Mouse (Mus musculus) CH12.LX (cell line): ENCODE measurements around the gene Rbfox1. TPM values are rescaled to one million over a fixed set of nuclear protein-coding genes. Genes with fewer than 3 reads are reported as not detected.

ENCODE experiments used
- DNase-seq: peaks from one replicate; pipeline ENCODE4 v3.0.0-alpha.2; 2013; ENCODE audit errors: extremely low read depth
- H3K27ac ChIP-seq: 2 replicates; pipeline ENCODE4 v1.5.1; 2012; ENCODE audit warnings: low read depth, mild to moderate bottlenecking, control low read depth, moderate library complexity; ENCODE audit not compliant: insufficient read depth
- H3K27me3 ChIP-seq: replicated peaks from 2 replicates; pipeline ENCODE3; 2012; ENCODE audit warnings: inconsistent platforms
- H3K36me3 ChIP-seq, 2 experiments: replicated peaks in 1 of 2; 2 replicates each; pipeline versions ENCODE3 to v1.6.1; 2012; ENCODE audit warnings: inconsistent platforms in 1 of 2, low read length in 1 of 2, mild to moderate bottlenecking in 1 of 2, mixed read lengths in 1 of 2, moderate library complexity in 1 of 2; ENCODE audit not compliant: control insufficient read depth in 1 of 2, insufficient read depth in 1 of 2
- H3K4me1 ChIP-seq, 2 experiments: 2 replicates each; pipeline ENCODE4 v1.6.1; 2012; ENCODE audit warnings: inconsistent platforms in 1 of 2, moderate library complexity in 1 of 2; ENCODE audit not compliant: insufficient read depth in 2 of 2, control insufficient read depth in 1 of 2
- H3K4me2 ChIP-seq: 2 replicates; pipeline ENCODE4 v1.6.1; 2012; ENCODE audit warnings: low read depth, mild to moderate bottlenecking, control low read depth; ENCODE audit not compliant: poor library complexity, insufficient read depth, severe bottlenecking
- H3K4me3 ChIP-seq, 3 experiments: fragments of 150-350 bp in 1 of 3; sonication (generic) in 1 of 3; replicated peaks in 1 of 3; 2 replicates each; pipeline versions ENCODE3 to v1.5.1; 2011 to 2012; ENCODE audit warnings: low read depth in 2 of 3, low read length in 2 of 3, mild to moderate bottlenecking in 2 of 3, moderate library complexity in 2 of 3, control low read depth in 1 of 3, improper control_type of control experiment in 1 of 3, inconsistent platforms in 1 of 3, mixed read lengths in 1 of 3; ENCODE audit not compliant: poor library complexity in 1 of 3
- H3K79me2 ChIP-seq: replicated peaks from 2 replicates; pipeline ENCODE4 v1.6.1; 2012; ENCODE audit warnings: mild to moderate bottlenecking, moderate library complexity; ENCODE audit not compliant: control insufficient read depth, poor library complexity, insufficient read depth, severe bottlenecking; ENCODE audit errors: extremely low read depth
- H3K9ac ChIP-seq: 2 replicates; pipeline ENCODE4 v1.6.1; 2012; ENCODE audit warnings: low read depth, mild to moderate bottlenecking, control low read depth, moderate library complexity; ENCODE audit not compliant: insufficient read depth
- H3K9me3 ChIP-seq: replicated peaks from 2 replicates; pipeline ENCODE3; 2012; ENCODE audit warnings: low read length, inconsistent platforms, mixed read lengths
- BHLHE40 ChIP-seq: IDR thresholded peaks from 2 replicates; pipeline ENCODE4 v1.6.1; 2011; ENCODE audit warnings: mild to moderate bottlenecking, low read depth, low read length, improper control_type of control experiment
- CHD1 ChIP-seq: IDR thresholded peaks from 2 replicates; pipeline ENCODE4 v1.6.1; 2012; ENCODE audit warnings: low read depth, low read length, improper control_type of control experiment, inconsistent platforms
- CHD2 ChIP-seq: IDR thresholded peaks from 2 replicates; pipeline ENCODE4 v1.6.1; 2011; ENCODE audit warnings: low read length, improper control_type of control experiment
- CTCF ChIP-seq, 2 experiments: IDR thresholded peaks in 1 of 2; conservative IDR thresholded peaks in 1 of 2; 2 replicates each; pipeline ENCODE4 v1.5.1; 2011 to 2012; ENCODE audit warnings: low read depth in 2 of 2, low read length in 2 of 2, improper control_type of control experiment in 1 of 2, inconsistent platforms in 1 of 2, mild to moderate bottlenecking in 1 of 2, moderate library complexity in 1 of 2
- ELF1 ChIP-seq: IDR thresholded peaks from 2 replicates; pipeline ENCODE4 v1.6.1; 2014; ENCODE audit warnings: low read depth, mild to moderate bottlenecking, inconsistent platforms, low read length, improper control_type of control experiment
- EP300 ChIP-seq: IDR thresholded peaks from 2 replicates; pipeline ENCODE4 v1.6.1; 2011; ENCODE audit warnings: low read length, improper control_type of control experiment
- GABPA ChIP-seq: IDR thresholded peaks from 2 replicates; pipeline ENCODE4 v1.6.1; 2012; ENCODE audit warnings: low read depth, low read length, improper control_type of control experiment, inconsistent platforms; ENCODE audit not compliant: insufficient replicate concordance
- IRF4 ChIP-seq: IDR thresholded peaks from 2 replicates; pipeline ENCODE4 v1.6.1; 2014; ENCODE audit warnings: low read depth, mild to moderate bottlenecking, inconsistent platforms, low read length, improper control_type of control experiment
- JUND ChIP-seq: conservative IDR thresholded peaks from 2 replicates; pipeline ENCODE4 v1.6.1; 2011; ENCODE audit warnings: low read depth, low read length, improper control_type of control experiment
- KAT2A ChIP-seq: IDR thresholded peaks from 2 replicates; pipeline ENCODE4 v1.6.1; 2012; ENCODE audit warnings: low read length, improper control_type of control experiment, inconsistent platforms; ENCODE audit not compliant: insufficient replicate concordance
- MAFK ChIP-seq: IDR thresholded peaks from 2 replicates; pipeline ENCODE4 v1.6.1; 2011; ENCODE audit warnings: low read length, improper control_type of control experiment; ENCODE audit not compliant: insufficient replicate concordance
- MAX ChIP-seq: IDR thresholded peaks from 2 replicates; pipeline ENCODE4 v1.6.1; 2011; ENCODE audit warnings: low read length, improper control_type of control experiment
- MEF2A ChIP-seq: IDR thresholded peaks from 2 replicates; pipeline ENCODE4 v1.6.1; 2014; ENCODE audit warnings: low read depth, mild to moderate bottlenecking, inconsistent platforms, low read length, improper control_type of control experiment, borderline replicate concordance
- MYC ChIP-seq: IDR thresholded peaks from 2 replicates; pipeline ENCODE4 v1.6.1; 2011; ENCODE audit warnings: low read depth, mild to moderate bottlenecking, improper control_type of control experiment, low read length
- NELFE ChIP-seq: IDR thresholded peaks from 2 replicates; pipeline ENCODE4 v1.6.1; 2011; ENCODE audit warnings: low read depth, low read length, improper control_type of control experiment
- NRF1 ChIP-seq: IDR thresholded peaks from 2 replicates; pipeline ENCODE4 v1.6.1; 2014; ENCODE audit warnings: low read depth, mild to moderate bottlenecking, inconsistent platforms, low read length, improper control_type of control experiment, moderate library complexity
- POLR2AphosphoS2 ChIP-seq: IDR thresholded peaks from 2 replicates; pipeline ENCODE4 v1.6.1; 2011; ENCODE audit warnings: low read depth, low read length, improper control_type of control experiment
- RAD21 ChIP-seq: IDR thresholded peaks from 2 replicates; pipeline ENCODE4 v1.6.1; 2011; ENCODE audit warnings: low read depth, mild to moderate bottlenecking, low read length, improper control_type of control experiment, moderate library complexity
- SIN3A ChIP-seq: IDR thresholded peaks from 2 replicates; pipeline ENCODE4 v1.6.1; 2012; ENCODE audit warnings: low read length, improper control_type of control experiment, inconsistent platforms
- SMC3 ChIP-seq: IDR thresholded peaks from 2 replicates; pipeline ENCODE4 v1.6.1; 2011; ENCODE audit warnings: low read depth, low read length, improper control_type of control experiment
- TBP ChIP-seq: conservative IDR thresholded peaks from 2 replicates; pipeline ENCODE4 v1.6.1; 2011; ENCODE audit warnings: low read depth, low read length, improper control_type of control experiment
- TCF12 ChIP-seq: IDR thresholded peaks from 2 replicates; pipeline ENCODE4 v1.6.1; 2014; ENCODE audit warnings: low read depth, mild to moderate bottlenecking, inconsistent platforms, low read length, improper control_type of control experiment
- UBTF ChIP-seq: IDR thresholded peaks from 2 replicates; pipeline ENCODE4 v1.6.1; 2012; ENCODE audit warnings: low read depth, mild to moderate bottlenecking, inconsistent platforms, low read length, improper control_type of control experiment, moderate library complexity
- ZKSCAN1 ChIP-seq: IDR thresholded peaks from 2 replicates; pipeline ENCODE4 v1.6.1; 2012; ENCODE audit warnings: low read depth, inconsistent platforms, low read length, improper control_type of control experiment, borderline replicate concordance
- ZMIZ1 ChIP-seq: IDR thresholded peaks from 2 replicates; pipeline ENCODE4 v1.6.1; 2012; ENCODE audit warnings: low read depth, mild to moderate bottlenecking, inconsistent platforms, low read length, improper control_type of control experiment
- dilution Hi-C: fragments of 300-500 bp; cut with MboI; formaldehyde crosslinking; loops from 2 replicates; pipeline ENCODE4 v1.14.3; 2020; ENCODE audit warnings: low sequenced_read_pairs; ENCODE audit not compliant: extremely low pct_unique_long_range_greater_than_20kb, extremely low pct_ligation_motif_present
- in situ Hi-C: fragments of 300-500 bp; cut with MboI; formaldehyde crosslinking; loops from 3 replicates; pipeline ENCODE4 v1.14.3; 2019; ENCODE audit warnings: low sequenced_read_pairs, low pct_ligation_motif_present, low pct_unique_long_range_greater_than_20kb, mixed read lengths
- polyA plus RNA-seq: library from polyadenylated mRNA; unstranded; fragments of >175 nt; gene quantifications from 2 replicates; pipeline ENCODE4 v1.2.1, GENCODE M21; 2012; ENCODE audit warnings: low read depth; ENCODE audit not compliant: insufficient read length
- total RNA-seq, 2 experiments: library from RNA; depleted of rRNA; stranded (reverse); fragments of 300-350 nt in 1 of 2; fragments of >200 nt in 1 of 2; gene quantifications; 2 replicates each; pipeline ENCODE4 v1.2.3; 2012 to 2014

Rbfox1 gene
- total and polyA plus RNA-seq, 3 experiments: not detected

DNA sequence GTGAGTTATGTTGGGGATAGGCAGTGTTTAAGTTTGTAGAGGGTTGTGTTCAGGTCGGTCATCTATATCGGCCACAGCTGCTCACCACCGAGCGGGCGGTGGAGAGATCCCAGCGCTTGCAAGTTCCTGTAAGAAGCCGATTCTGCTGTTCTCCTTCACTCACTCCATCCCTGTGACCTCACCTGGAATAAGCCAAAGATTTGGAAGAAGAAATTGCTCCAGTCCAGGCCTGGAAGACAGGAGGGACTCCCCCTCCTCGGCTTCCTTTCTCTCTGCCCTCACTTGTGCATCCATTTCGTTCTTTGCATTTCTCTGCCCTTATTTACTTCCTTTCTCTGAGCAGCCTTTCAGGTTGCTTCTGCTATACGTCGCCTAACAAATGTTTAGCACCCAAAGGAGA lies 465.1 kb downstream of the Rbfox1 start:
- Histone ChIP-seq H3K4me1 (no peaks in the 10 kb centered on the region), H3K36me3 (no peaks in the 10 kb centered on the region), H3K4me2 (no peak overlapping the region), H3K79me2 (no peaks in the 10 kb centered on the region), H3K9me3 (peaks cover 84% of the 10 kb centered on the region), H3K27ac (no peak overlapping the region), H3K27me3 (no peaks in the 10 kb centered on the region), H3K9ac (no peak overlapping the region), H3K4me3 (no peak overlapping the region)
- TF ChIP-seq JUND: no peak
- TF ChIP-seq RAD21: no peak
- TF ChIP-seq GABPA: no peak
- no peak for TF ChIP-seq SIN3A
- TF ChIP-seq ELF1: no peak
- TF ChIP-seq CTCF (conservative IDR thresholded peaks at IDR 0.05 in 1 of 2, IDR thresholded peaks at IDR 0.05 in 1 of 2; ENCODE audit: low read depth in 2 of 2, low read length in 2 of 2): no peak
- TF ChIP-seq BHLHE40: no peak
- TF ChIP-seq KAT2A: no peak
- no peak for TF ChIP-seq CHD1
- TF ChIP-seq MAFK: no peak
- no peak for TF ChIP-seq TCF12
- TF ChIP-seq IRF4: no peak
- TF ChIP-seq ZKSCAN1: no peak
- TF ChIP-seq MAX: no peak
- TF ChIP-seq MEF2A: no peak
- in situ Hi-C loops: no loop called here
- DNase-seq: no peak
- dilution Hi-C loops: no loop called here

DNA sequence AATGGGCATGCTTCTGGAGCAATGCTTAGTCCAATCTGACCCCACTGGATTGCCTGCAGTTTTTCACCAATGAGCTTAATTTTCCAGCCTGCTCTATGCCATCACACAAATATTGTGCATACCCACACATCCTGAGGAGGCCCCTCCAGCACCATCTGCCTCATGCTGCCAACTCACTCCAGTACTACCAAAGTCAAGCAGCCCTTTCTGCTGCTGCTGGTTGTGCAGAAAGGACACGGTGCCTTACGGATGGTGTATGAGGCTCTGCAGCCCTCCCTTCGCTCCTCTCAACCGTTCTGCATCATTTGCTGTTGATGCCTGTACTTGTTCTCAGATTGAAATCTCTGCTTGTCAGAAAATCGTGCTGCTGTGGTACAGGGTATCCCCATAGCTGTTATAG lies 468.0 kb downstream of the Rbfox1 start:
- H3K27me3 ChIP-seq: no peaks in the 10 kb centered on the region

More for the DNA sequence above, 468.0 kb downstream of the Rbfox1 start:
- DNase-seq: no peak
- in situ Hi-C loops: no loop called here
- H3K36me3 ChIP-seq: no peaks in the 10 kb centered on the region
- H3K9ac ChIP-seq: no peak overlapping the region
- H3K4me2 ChIP-seq: no peak overlapping the region
- H3K4me3 ChIP-seq: no peak overlapping the region
- no peak for TF ChIP-seq KAT2A
- TF ChIP-seq SMC3: no peak
- TF ChIP-seq POLR2AphosphoS2: no peak
- no peak for TF ChIP-seq UBTF
- TF ChIP-seq MAX: no peak
- TF ChIP-seq NRF1: no peak
- TF ChIP-seq ZMIZ1: no peak
- TF ChIP-seq TCF12: no peak
- TF ChIP-seq ELF1: no peak
- no peak for TF ChIP-seq NELFE
- no peak for TF ChIP-seq EP300
- no peak for TF ChIP-seq TBP
- TF ChIP-seq MYC: no peak
- TF ChIP-seq JUND: no peak
- TF ChIP-seq CHD2: no peak
- no peaks in the 10 kb centered on the region for H3K79me2 ChIP-seq
- dilution Hi-C loops: no loop called here
- H3K27ac ChIP-seq: no peak overlapping the region
- H3K4me1 ChIP-seq: no peaks in the 10 kb centered on the region
- peaks cover 91% of the 10 kb centered on the region for H3K9me3 ChIP-seq
